Mouse (Mus musculus) right cerebral cortex, adult 2 months (tissue): Measurements from ENCODE around the gene Abhd10.

ENCODE experiments used
- DNase-seq, 2 experiments: peaks; one replicate each; pipeline ENCODE4 v3.0.0; 2021 to 2022; ENCODE audit warnings: low spot score in 2 of 2

Abhd10 gene

GRCm38 (mm10) chr16:45724742-45725102, 18.0 kb downstream of the Abhd10 start:
- DNase-seq: no peak

- peak; percentile 81 to 86 for DNase-seq
Observed at GRCm38 (mm10) chr16:45724061-45724741, 18.6 kb downstream of the Abhd10 start, which contains the start of gene Tagln3. Gene Tagln3, minus strand, starts transcription at chr16:45724608.

- DNase-seq: peak in 1 of 2 experiments; percentile 62
Observed at GRCm38 (mm10) chr16:45723172-45723901, 19.4 kb downstream of the Abhd10 start.

- peak in 1 of 2 experiments; percentile 54 for DNase-seq
Observed at GRCm38 (mm10) chr16:45722460-45722951, 20.2 kb downstream of the Abhd10 start.

- DNase-seq: no peak
Observed at GRCm38 (mm10) chr16:45720022-45720630, 22.6 kb downstream of the Abhd10 start.

- DNase-seq: no peak
Observed at GRCm38 (mm10) chr16:45718296-45718695, 24.5 kb downstream of the Abhd10 start.

- DNase-seq: no peak
Observed at GRCm38 (mm10) chr16:45714489-45715150, 28.1 kb downstream of the Abhd10 start.

GRCm38 (mm10) chr16:45713878-45714277, 28.9 kb downstream of the Abhd10 start:
- no peak for DNase-seq

- no peak for DNase-seq
Observed at GRCm38 (mm10) chr16:45713261-45713660, 29.5 kb downstream of the Abhd10 start.

GRCm38 (mm10) chr16:45711263-45711662, 31.5 kb downstream of the Abhd10 start:
- DNase-seq: no peak

- DNase-seq: no peak
Observed at GRCm38 (mm10) chr16:45699301-45699700, 43.5 kb downstream of the Abhd10 start.

GRCm38 (mm10) chr16:45697996-45698395, 44.8 kb downstream of the Abhd10 start:
- DNase-seq: no peak

GRCm38 (mm10) chr16:45695445-45696160, 47.2 kb downstream of the Abhd10 start:
- DNase-seq: no peak

GRCm38 (mm10) chr16:45693558-45693957, 49.2 kb downstream of the Abhd10 start, which contains the start of gene Tmprss7:
Gene Tmprss7, minus strand, starts transcription at chr16:45693658.
- DNase-seq: no peak

- no peak for DNase-seq
Observed at GRCm38 (mm10) chr16:45692851-45693250, 49.9 kb downstream of the Abhd10 start.

GRCm38 (mm10) chr16:45690178-45690577, 52.6 kb downstream of the Abhd10 start:
- DNase-seq: peak; percentile 65 to 75

GRCm38 (mm10) chr16:45686833-45687232, 55.9 kb downstream of the Abhd10 start:
- no peak for DNase-seq

- peak in 1 of 2 experiments; percentile 39 for DNase-seq
Observed at GRCm38 (mm10) chr16:45685295-45685694, 57.5 kb downstream of the Abhd10 start.

GRCm38 (mm10) chr16:45684815-45685214, 57.9 kb downstream of the Abhd10 start:
- DNase-seq: peak; percentile 66 to 76
